Mouse (Mus musculus): ENCODE measurements at regions not wholly inside any gene's neighbourhood (a gene's known extent, or its start where the extent isn't known, plus 50 kb on each side); places are given as distances from the start of the nearest gene placed in this dataset.
"Not testable (repeated sequence)": the region's sequence is repeated elsewhere in the genome, so short reads cannot be mapped to it uniquely, and the experiment has no call there.

DNA sequence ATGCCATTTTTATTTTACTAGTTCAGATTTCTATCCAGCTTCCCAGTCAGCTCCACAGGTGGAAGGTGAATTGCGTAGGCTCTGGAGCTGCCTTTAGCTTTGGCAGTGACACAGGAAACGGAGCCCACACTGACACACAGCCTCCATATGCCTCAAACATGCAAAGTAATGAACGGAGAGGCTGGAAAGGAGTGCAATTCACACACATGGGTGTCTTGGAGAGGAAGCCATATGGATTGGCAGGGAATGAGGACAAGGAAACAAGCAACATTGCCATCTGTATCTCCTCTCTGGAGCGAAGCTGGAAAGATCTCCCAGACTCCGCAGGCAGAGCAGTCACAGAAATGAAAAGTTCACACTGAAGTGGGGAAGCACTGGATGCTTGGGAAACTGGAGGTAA lies 201.6 kb upstream of the 4930452B06Rik start:
- TF ChIP-seq CTCF (IDR thresholded peaks at IDR 0.05): no peak
- intact Hi-C loops (cut with DNase I): no loop called here
- DNase-seq (ENCODE audit: extremely low spot score in 1 of 2, low spot score in 2 of 2): peak; percentile 26 to 57

DNA sequence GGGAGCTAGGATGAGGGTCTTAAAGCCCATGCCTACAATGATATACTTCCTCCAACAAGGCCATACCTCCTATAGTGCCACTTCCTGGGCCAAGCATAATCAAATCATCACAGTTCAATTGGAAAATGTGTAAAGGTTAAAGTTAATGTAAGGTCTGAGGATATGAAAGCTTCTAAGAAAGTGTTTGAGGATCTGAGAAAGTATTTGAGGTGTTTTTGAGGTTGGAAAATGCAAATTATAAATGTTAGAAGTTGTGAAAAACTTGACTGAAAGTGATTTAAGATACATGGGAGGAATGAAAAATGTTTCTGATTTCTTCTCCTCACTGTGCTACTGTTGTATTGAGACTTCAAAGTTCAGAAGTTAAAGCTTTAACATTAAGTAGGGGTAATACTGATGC lies 185.5 kb upstream of the 4930452B06Rik start:
- intact Hi-C loops (cut with DNase I): no loop called here
- H3K4me3 ChIP-seq: no peak overlapping the region
- H3K27ac ChIP-seq: no peak overlapping the region
- no peak for DNase-seq (ENCODE audit: extremely low spot score in 1 of 2, low spot score in 2 of 2)
- no peak for TF ChIP-seq CTCF (IDR thresholded peaks at IDR 0.05)

More for the DNA sequence above, 201.6 kb upstream of the 4930452B06Rik start:
- Histone ChIP-seq H3K4me3 (no peak overlapping the region), H3K27ac (no peak overlapping the region)

GRCm38 (mm10) chr14:8850208-8850607 lies 184.2 kb upstream of the 4930452B06Rik start:
- no peak for TF ChIP-seq CTCF (IDR thresholded peaks at IDR 0.05)
- Histone ChIP-seq H3K4me3 (no peak overlapping the region), H3K27ac (no peak overlapping the region)
- DNase-seq (ENCODE audit: extremely low spot score in 1 of 2, low spot score in 2 of 2): no peak
- intact Hi-C loops (cut with DNase I): no loop called here

DNA sequence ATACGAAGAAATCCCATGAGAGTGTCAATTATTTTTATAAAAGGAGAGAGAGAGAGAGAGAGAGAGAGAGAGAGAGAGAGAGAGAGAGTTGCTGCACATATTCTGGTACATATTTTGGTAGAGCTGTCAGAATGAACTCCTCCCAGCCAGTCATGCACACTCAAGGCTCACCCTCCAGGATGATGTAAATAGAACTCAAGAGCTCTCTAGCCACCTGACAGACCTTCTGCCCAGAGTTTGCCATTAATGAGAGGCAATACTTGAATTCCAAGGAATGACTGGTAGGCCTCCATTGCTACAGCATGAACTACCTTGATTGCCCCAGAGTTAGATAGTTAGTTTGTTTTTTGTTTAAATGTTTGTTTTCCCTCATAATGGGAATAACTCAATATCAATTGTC lies 167.5 kb upstream of the 4930452B06Rik start:
- no peak overlapping the region for H3K27ac ChIP-seq
- intact Hi-C loops (cut with DNase I): no loop called here
- DNase-seq (ENCODE audit: extremely low spot score in 1 of 2, low spot score in 2 of 2): no peak
- no peak for TF ChIP-seq CTCF (IDR thresholded peaks at IDR 0.05)
- H3K4me3 ChIP-seq: no peak overlapping the region

DNA sequence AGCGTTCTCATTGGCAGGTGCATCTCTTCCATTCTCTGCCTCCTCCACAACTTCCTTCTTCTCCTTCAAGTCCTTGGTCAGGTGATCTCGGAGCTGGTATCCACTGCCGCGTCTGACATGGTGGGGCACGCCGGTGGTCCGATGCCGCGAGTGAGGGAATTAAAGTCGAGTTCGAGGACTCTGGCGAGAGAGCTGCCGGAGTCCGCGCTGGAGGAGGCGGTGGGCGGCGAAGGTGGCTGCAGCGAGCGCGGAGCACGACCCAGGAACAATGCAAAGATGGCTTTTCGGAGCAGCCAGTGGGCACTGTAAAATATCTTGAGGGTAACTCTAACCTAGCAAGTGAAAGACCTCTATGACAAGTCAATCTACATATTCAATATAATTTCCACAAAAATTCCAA lies 134.2 kb upstream of the 4930452B06Rik start:
- H3K4me3 ChIP-seq: 0 out of 2 replicates have a peak overlapping the region, but pooled peaks have one; percentile 31
- not testable (repeated sequence) for DNase-seq (ENCODE audit: extremely low spot score in 1 of 2, low spot score in 2 of 2); H3K27ac ChIP-seq
- intact Hi-C loops (cut with DNase I): loop anchor here (10.0 kb wide), 1 partner anchor 335 kb away; no protein-coding TSS in a partner anchor

- no peak for TF ChIP-seq CTCF (IDR thresholded peaks at IDR 0.05)
- intact Hi-C loops (cut with DNase I): no loop called here
- no peak for DNase-seq (ENCODE audit: extremely low spot score in 1 of 2, low spot score in 2 of 2)
- H3K4me3 ChIP-seq: no peak overlapping the region
- H3K27ac ChIP-seq: no peak overlapping the region
Observed at GRCm38 (mm10) chr14:8789348-8789747, 123.3 kb upstream of the 4930452B06Rik start.

DNA sequence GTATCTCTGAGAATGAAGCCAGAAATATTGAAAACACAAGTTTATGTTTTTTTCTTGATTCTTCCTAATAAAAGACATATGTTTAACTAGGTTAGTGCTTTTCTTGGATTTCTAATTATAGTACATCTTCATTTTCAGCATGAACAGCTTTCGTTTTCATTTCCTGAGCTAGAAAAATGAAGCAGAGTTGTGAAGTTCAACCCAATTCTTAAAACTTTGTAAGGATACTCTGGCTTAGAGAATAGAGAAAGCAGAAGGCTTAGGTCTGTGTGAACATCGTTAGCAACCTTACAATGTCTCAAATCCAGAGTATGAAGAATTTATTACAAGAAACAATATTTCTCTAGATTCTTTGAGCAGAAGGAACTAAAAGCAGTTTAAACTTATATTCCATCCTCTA lies 94.5 kb upstream of the 4930452B06Rik start:
- H3K4me3 ChIP-seq: no peak overlapping the region
- DNase-seq (ENCODE audit: extremely low spot score in 1 of 2, low spot score in 2 of 2): no peak
- intact Hi-C loops (cut with DNase I): loop anchor here (2.0 kb wide), 1 partner anchor 26 kb away; no protein-coding TSS in a partner anchor
- peak overlapping the region; percentile 55; the same call in 1 of the 2 replicates for H3K27ac ChIP-seq
- TF ChIP-seq CTCF (IDR thresholded peaks at IDR 0.05): no peak

DNA sequence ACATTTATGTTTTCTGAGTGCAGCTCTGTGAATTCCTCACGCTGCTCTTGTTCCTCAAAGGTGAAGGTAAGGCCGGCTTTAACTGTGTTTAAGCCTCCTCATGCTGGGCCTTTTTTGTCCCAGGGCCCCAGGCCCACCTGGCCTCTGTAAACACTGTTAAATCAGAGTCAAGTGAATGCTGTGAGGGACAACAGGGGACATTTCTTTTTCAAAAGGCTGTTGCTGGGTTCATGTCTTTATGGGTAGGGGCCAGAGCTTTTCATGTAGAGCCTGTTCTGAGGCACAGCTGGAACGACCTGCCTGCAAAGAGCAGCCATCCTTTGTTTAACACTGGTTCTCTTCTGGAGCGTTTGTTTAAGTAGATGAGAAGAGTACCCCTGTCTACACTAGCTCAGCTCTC lies 70.8 kb upstream of the 4930452B06Rik start:
- TF ChIP-seq CTCF (IDR thresholded peaks at IDR 0.05): no peak
- no peak overlapping the region for H3K27ac ChIP-seq
- intact Hi-C loops (cut with DNase I): loop anchor here (1.0 kb wide), 1 partner anchor 19 kb away; no protein-coding TSS in a partner anchor
- H3K4me3 ChIP-seq: no peak overlapping the region
- no peak for DNase-seq (ENCODE audit: extremely low spot score in 1 of 2, low spot score in 2 of 2)

GRCm38 (mm10) chr14:8733261-8733660 lies 67.2 kb upstream of the 4930452B06Rik start:
- DNase-seq (ENCODE audit: extremely low spot score in 1 of 2, low spot score in 2 of 2): no peak
- intact Hi-C loops (cut with DNase I): no loop called here
- no peak overlapping the region for H3K4me3 ChIP-seq
- H3K27ac ChIP-seq: no peak overlapping the region
- no peak for TF ChIP-seq CTCF (IDR thresholded peaks at IDR 0.05)

DNA sequence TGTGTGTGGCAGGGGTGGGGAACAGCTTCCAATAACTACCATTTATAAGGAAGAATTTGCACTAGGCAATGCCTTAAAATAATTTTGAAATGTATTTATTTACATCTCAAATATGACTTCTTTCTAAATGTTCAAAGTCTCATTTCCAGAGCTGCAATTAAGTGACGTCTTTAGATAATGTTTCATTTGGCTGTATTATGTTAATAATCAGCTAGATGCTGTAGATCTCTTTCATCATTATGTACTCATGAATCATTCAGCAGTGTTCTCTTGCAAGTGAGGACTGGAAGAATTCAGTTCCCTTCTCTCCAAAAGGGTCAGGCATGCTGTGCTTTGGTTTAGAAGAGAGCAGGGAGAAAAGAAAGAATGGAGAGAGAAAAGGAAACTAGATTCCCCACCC lies 61.3 kb upstream of the 4930452B06Rik start:
- H3K27ac ChIP-seq: no peak overlapping the region
- no peak for DNase-seq (ENCODE audit: extremely low spot score in 1 of 2, low spot score in 2 of 2)
- intact Hi-C loops (cut with DNase I): no loop called here
- no peak for TF ChIP-seq CTCF (IDR thresholded peaks at IDR 0.05)
- no peak overlapping the region for H3K4me3 ChIP-seq
